Mouse (Mus musculus) liver, embryonic 11.5 days (tissue): ENCODE measurements around the gene Sema3e. TPM values are rescaled to one million over a fixed set of nuclear protein-coding genes. Genes with fewer than 3 reads are reported as not detected.

Source experiments
- ATAC-seq: fragments of 200-750 bp; cut with Nextera tagmentation; replicated peaks from 2 replicates; pipeline ENCODE4 v1.8.0; 2017; ENCODE audit warnings: moderate number of reproducible peaks, mild to moderate bottlenecking, moderate TSS enrichment, moderate library complexity; ENCODE audit not compliant: low FRiP score
- DNase-seq: peaks from one replicate; pipeline ENCODE4 v3.0.0-alpha.2; 2017; ENCODE audit warnings: low spot score
- H3K27ac ChIP-seq: fragments of 300-500 bp; sonication (generic); 2 replicates; pipeline ENCODE4 v1.5.1; 2014; ENCODE audit warnings: mild to moderate bottlenecking, low read depth, low read length, control low read depth
- H3K27me3 ChIP-seq: fragments of 300-500 bp; sonication (generic); replicated peaks from 2 replicates; pipeline ENCODE4 v1.6.1; 2014; ENCODE audit warnings: low read length, mixed read lengths; ENCODE audit not compliant: control insufficient read depth, insufficient read depth
- H3K36me3 ChIP-seq: fragments of 300-500 bp; sonication (generic); 2 replicates; pipeline ENCODE4 v1.6.1; 2014; ENCODE audit warnings: mild to moderate bottlenecking, low read length, moderate library complexity, mixed read lengths; ENCODE audit not compliant: control insufficient read depth, insufficient read depth
- H3K4me1 ChIP-seq: fragments of 300-500 bp; sonication (generic); replicated peaks from 2 replicates; pipeline ENCODE4 v1.6.1; 2014; ENCODE audit warnings: low read length, mixed read lengths; ENCODE audit not compliant: control insufficient read depth, insufficient read depth
- H3K4me2 ChIP-seq: fragments of 300-500 bp; sonication (generic); 2 replicates; pipeline ENCODE4 v1.6.1; 2014; ENCODE audit warnings: mild to moderate bottlenecking, control low read depth, moderate library complexity
- H3K4me3 ChIP-seq: fragments of 300-500 bp; sonication (generic); 2 replicates; pipeline ENCODE4 v1.5.1; 2014; ENCODE audit warnings: low read depth, low read length, control low read depth
- H3K9ac ChIP-seq: fragments of 300-500 bp; sonication (generic); 2 replicates; pipeline ENCODE4 v1.6.1; 2014; ENCODE audit warnings: low read depth, low read length, control low read depth
- H3K9me3 ChIP-seq: fragments of 300-500 bp; sonication (generic); 2 replicates; pipeline ENCODE4 v1.6.1; 2016; ENCODE audit warnings: low read length, inconsistent platforms, mixed read lengths; ENCODE audit not compliant: control insufficient read depth
- WGBS: fragments of 180-500 bp; shearing (Covaris S2); extraction: QIAGEN DNeasy Blood & Tissue Kit; methylation state at CpG from one replicate; pipeline ENCODE4 v1.1.7; 2014; 5-methylcytosine and 5-hydroxymethylcytosine counted together
- polyA plus RNA-seq: library from polyadenylated mRNA; unstranded; fragments of >200 nt; fragmentation: Nextera tagmentation; extraction: Ambion mirVana; gene quantifications from 2 replicates; pipeline ENCODE4 v1.2.1, GENCODE M21; 2014

Sema3e gene
- polyA plus RNA-seq, 1 experiment from 2014 or later, result 0.67 TPM

DNA sequence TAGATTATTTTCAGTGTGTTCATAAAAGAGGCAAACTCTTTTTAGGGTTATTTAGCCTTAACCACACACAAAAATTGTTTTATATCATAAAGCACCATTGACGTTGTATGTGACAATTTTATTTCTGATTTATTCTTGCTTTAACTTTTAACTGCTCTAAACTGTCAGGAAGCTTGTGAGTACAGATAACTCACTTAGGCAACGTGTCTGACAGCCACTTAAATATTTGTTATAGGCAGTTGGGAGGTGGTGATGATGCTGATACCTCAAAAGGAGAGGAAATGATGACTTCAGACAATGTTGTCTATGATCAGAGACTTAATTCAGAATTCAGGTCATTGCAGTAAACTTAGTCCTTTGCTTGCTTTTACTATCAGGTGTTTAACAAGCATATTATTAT lies 181.7 kb downstream of the Sema3e start:
- DNase-seq, result no peak
- H3K9ac ChIP-seq, result no peak overlapping the region
- no peak overlapping the region for H3K4me3 ChIP-seq
- no peak overlapping the region for H3K4me2 ChIP-seq
- ATAC-seq, result no peak
- H3K36me3 ChIP-seq, result no peaks in the 10 kb centered on the region
- no peaks in the 10 kb centered on the region for H3K4me1 ChIP-seq
- H3K27me3 ChIP-seq, result no peaks in the 10 kb centered on the region
- WGBS, result 67% methylated on average over 2 of the region's 2 CpGs
- H3K27ac ChIP-seq, result no peak overlapping the region
- no peaks in the 10 kb centered on the region for H3K9me3 ChIP-seq

- Histone ChIP-seq H3K27ac (no peak overlapping the region), H3K9ac (no peak overlapping the region), H3K27me3 (no peaks in the 10 kb centered on the region), H3K9me3 (no peaks in the 10 kb centered on the region), H3K4me2 (no peak overlapping the region), H3K4me3 (no peak overlapping the region), H3K36me3 (no peaks in the 10 kb centered on the region), H3K4me1 (no peaks in the 10 kb centered on the region)
- ATAC-seq (no peak), DNase-seq (no peak)
- 37% methylated on average over 3 of the region's 3 CpGs for WGBS
Observed at GRCm38 (mm10) chr5:14209962-14210361, 184.9 kb downstream of the Sema3e start.

DNA sequence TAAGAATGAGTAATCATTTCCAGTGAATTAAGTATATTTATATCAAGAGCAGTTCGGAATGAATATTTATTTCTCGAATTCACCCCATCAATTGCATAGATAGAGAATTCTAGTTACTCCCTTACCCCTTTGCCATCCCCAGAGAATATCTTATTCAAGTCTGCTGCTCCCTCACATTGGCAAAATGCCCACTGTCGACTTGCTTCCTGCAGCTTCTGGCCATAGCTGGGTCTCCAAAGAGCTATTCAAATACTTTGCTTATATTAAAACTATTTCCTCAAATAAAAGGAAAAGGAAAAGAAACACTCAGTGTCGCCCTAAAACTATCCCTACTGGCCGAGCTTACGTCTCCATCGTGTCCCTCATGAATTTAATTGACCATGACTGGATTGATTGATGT lies 191.1 kb downstream of the Sema3e start:
- H3K9me3 ChIP-seq, result no peaks in the 10 kb centered on the region
- no peak overlapping the region for H3K9ac ChIP-seq
- no peaks in the 10 kb centered on the region for H3K36me3 ChIP-seq
- no peak for ATAC-seq
- no peaks in the 10 kb centered on the region for H3K27me3 ChIP-seq
- H3K27ac ChIP-seq, result no peak overlapping the region
- no peak overlapping the region for H3K4me3 ChIP-seq
- WGBS, result 72% methylated on average over 7 of the region's 7 CpGs
- H3K4me1 ChIP-seq, result no peaks in the 10 kb centered on the region
- H3K4me2 ChIP-seq, result no peak overlapping the region
- DNase-seq, result no peak

GRCm38 (mm10) chr5:14218677-14219076 lies 193.6 kb downstream of the Sema3e start:
- no peaks in the 10 kb centered on the region for H3K9me3 ChIP-seq
- H3K4me2 ChIP-seq, result no peak overlapping the region
- 74% methylated on average over 4 of the region's 4 CpGs for WGBS
- H3K9ac ChIP-seq, result no peak overlapping the region
- ATAC-seq, result no peak
- H3K27ac ChIP-seq, result no peak overlapping the region
- H3K4me1 ChIP-seq, result no peaks in the 10 kb centered on the region
- no peak overlapping the region for H3K4me3 ChIP-seq
- no peaks in the 10 kb centered on the region for H3K27me3 ChIP-seq
- H3K36me3 ChIP-seq, result no peaks in the 10 kb centered on the region
- no peak for DNase-seq

DNA sequence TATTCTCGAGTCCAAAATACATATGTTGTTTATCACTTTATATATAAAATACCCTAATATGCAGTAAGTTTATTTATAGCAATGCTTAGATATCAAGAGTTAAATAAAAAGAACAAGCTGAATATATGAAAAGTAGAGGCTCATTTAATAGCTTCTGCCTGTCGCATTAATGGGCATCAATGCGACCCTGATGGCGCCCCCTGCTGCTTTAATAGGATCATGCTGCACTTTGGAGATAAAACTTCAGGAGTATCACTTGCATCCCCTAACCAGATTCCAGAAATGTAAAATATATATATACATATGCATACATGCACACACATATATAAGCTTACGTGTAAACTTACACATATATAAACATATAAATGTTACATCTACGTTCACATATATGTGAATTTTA lies 199.4 kb downstream of the Sema3e start:
- Histone ChIP-seq H3K4me1 (no peaks in the 10 kb centered on the region), H3K27me3 (no peaks in the 10 kb centered on the region), H3K27ac (no peak overlapping the region), H3K4me2 (no peak overlapping the region), H3K36me3 (no peaks in the 10 kb centered on the region), H3K9ac (no peak overlapping the region), H3K9me3 (no peaks in the 10 kb centered on the region), H3K4me3 (no peak overlapping the region)
- ATAC-seq (no peak), DNase-seq (no peak)
- WGBS, result 84% methylated on average over 6 of the region's 6 CpGs

DNA sequence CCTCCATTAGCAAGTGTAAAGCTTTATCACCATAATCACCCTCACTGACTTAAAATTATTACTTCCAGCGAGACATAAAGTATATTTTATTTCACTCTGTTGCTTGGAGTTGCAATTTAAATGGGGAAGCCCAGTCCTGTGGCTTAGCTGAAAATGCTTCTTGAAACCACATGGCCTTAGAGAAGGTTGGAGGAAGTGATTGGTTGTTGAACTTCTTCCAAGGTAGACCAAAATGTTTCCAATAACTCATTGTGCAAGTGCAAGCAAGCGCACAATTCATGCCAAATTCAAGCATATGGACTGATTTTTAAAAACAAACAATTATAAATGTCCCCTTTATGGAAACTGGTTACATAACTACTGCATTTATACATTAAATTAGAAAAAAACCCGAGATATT lies 206.0 kb downstream of the Sema3e start:
- Histone ChIP-seq H3K4me3 (no peak overlapping the region), H3K4me2 (no peak overlapping the region), H3K9me3 (no peaks in the 10 kb centered on the region), H3K27ac (no peak overlapping the region), H3K36me3 (no peaks in the 10 kb centered on the region), H3K4me1 (no peaks in the 10 kb centered on the region), H3K27me3 (no peaks in the 10 kb centered on the region), H3K9ac (no peak overlapping the region)
- DNase-seq (no peak), ATAC-seq (no peak)
- WGBS, result 74% methylated on average over 3 of the region's 3 CpGs

DNA sequence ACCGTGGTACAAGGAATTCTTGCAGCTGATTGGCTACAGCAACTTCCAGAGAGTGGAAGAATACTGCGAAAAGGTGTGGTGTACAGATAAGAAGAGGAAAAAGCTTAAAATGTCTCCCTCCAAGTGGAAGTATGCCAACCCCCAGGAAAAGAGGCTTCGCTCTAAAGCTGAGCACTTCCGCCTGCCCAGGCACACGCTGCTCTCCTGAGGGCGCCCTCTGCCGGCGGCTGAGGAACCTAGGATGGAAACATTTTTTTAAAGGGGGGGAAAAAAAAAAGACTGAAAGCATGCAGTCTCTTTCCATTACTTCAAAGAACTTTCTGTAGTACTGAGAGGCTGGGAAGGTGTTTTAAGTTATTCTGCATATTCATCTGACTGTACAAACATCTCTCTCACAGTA lies 227.5 kb downstream of the Sema3e start:
- Histone ChIP-seq H3K4me1 (no peaks in the 10 kb centered on the region), H3K9me3 (no peaks in the 10 kb centered on the region), H3K27me3 (no peaks in the 10 kb centered on the region), H3K36me3 (no peaks in the 10 kb centered on the region), H3K27ac (no peak overlapping the region), H3K4me3 (no peak overlapping the region), H3K9ac (no peak overlapping the region), H3K4me2 (no peak overlapping the region)
- no peak for ATAC-seq
- peak; percentile 31 for DNase-seq
- 32% methylated on average over 8 of the region's 8 CpGs for WGBS

- no peaks in the 10 kb centered on the region for H3K27me3 ChIP-seq
- H3K4me2 ChIP-seq, result no peak overlapping the region
- ATAC-seq, result no peak
- H3K4me3 ChIP-seq, result no peak overlapping the region
- no peak overlapping the region for H3K27ac ChIP-seq
- no peaks in the 10 kb centered on the region for H3K9me3 ChIP-seq
- no peaks in the 10 kb centered on the region for H3K4me1 ChIP-seq
- DNase-seq, result no peak
- no peak overlapping the region for H3K9ac ChIP-seq
- H3K36me3 ChIP-seq, result no peaks in the 10 kb centered on the region
- 70% methylated on average over 1 of the region's 1 CpGs for WGBS
Observed at GRCm38 (mm10) chr5:14253328-14253727, 228.3 kb downstream of the Sema3e start.

DNA sequence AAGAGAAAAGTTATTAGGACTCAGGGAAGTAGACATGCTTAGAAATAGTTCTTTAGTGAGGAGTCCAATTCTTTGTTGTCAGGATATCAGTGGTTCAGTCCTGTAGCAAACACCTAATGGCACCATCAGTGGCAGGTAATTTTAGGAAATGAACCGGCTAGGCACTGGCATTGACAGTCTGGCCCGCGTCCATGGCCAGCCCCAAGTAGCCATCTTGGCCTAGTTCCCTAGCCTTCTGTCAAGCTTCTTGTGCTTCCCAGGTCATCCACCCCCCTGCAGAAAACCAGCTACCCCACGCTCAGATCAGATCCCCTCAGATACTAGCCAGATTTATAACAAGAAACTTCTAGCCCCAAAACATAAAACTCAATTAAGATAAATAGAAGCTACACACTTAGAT lies 235.1 kb downstream of the Sema3e start:
- H3K27ac ChIP-seq, result no peak overlapping the region
- no peak for DNase-seq
- H3K4me3 ChIP-seq, result no peak overlapping the region
- ATAC-seq, result no peak
- H3K36me3 ChIP-seq, result no peaks in the 10 kb centered on the region
- 92% methylated on average over 4 of the region's 4 CpGs for WGBS
- H3K9me3 ChIP-seq, result no peaks in the 10 kb centered on the region
- H3K9ac ChIP-seq, result no peak overlapping the region
- no peaks in the 10 kb centered on the region for H3K4me1 ChIP-seq
- H3K27me3 ChIP-seq, result no peaks in the 10 kb centered on the region
- no peak overlapping the region for H3K4me2 ChIP-seq
